Mouse (Mus musculus): Measurements from ENCODE around the gene Gpr157.

Gpr157 gene

GRCm38 (mm10) chr4:150146286-150146685 is 59.1 kb downstream of the Gpr157 start:
- no peak for DNase-seq (ENCODE audit: low spot score in 2 of 2)

- DNase-seq (ENCODE audit: low spot score in 2 of 2): no peak
These were observed 63.9 kb downstream of the Gpr157 start for GRCm38 (mm10) chr4:150151045-150151444.

- DNase-seq (ENCODE audit: low spot score in 2 of 2): no peak
These were observed 65.3 kb downstream of the Gpr157 start for GRCm38 (mm10) chr4:150152483-150152882.

- no peak for DNase-seq (ENCODE audit: low spot score in 2 of 2)
These were observed 68.1 kb downstream of the Gpr157 start for GRCm38 (mm10) chr4:150155301-150155700.

All from spleen, postnatal 4 days (tissue).